In genomic region chr17:81579728-81580425, GRCm38 (mm10) we compare ENCODE assay signal across 10 mouse cellular contexts.
DNase-seq lines count a peak whose midpoint lies in the region; ATAC-seq lines count a peak whose summit lies in the region.
"Had no signal": no experiment of that assay in that cellular context is flagged by ENCODE, and none has a peak within 500 bp of the region (broad histone marks: within the 10 kb centered on the region; RNA-seq: fewer than 3 reads in every experiment).

No protein-coding gene starts in this region.

- 35% methylated on average over 10 of the region's 10 CpGs for WGBS in heart, embryonic 13.5 days
- WGBS in lung, embryonic 16.5 days, result 34% methylated on average over 10 of the region's 10 CpGs

- DNase-seq in 3134 (ENCODE audit: extremely low read depth, insufficient read length, low spot score), result peak; percentile 1
- no peak for DNase-seq in ovary, postnatal 36 days (ENCODE audit: low spot score)
- no peak for DNase-seq in layer of hippocampus, postnatal 25 days (ENCODE audit: extremely low spot score in 1 of 2, low spot score in 1 of 2)
- DNase-seq in layer of hippocampus, adult 18-20 months (ENCODE audit: low spot score in 2 of 2), result no peak
- DNase-seq: thymus, postnatal 4 days had no signal

- peak overlapping the region; percentile 16; the same call in 1 of the 2 replicates for H3K4me2 ChIP-seq in heart, embryonic 13.5 days
- H3K4me2 ChIP-seq in lung, embryonic 16.5 days (ENCODE audit: low read depth, low read length), result no peak overlapping the region
- H3K4me2 ChIP-seq: limb, embryonic 12.5 days had no signal

- no peak for ATAC-seq in heart, embryonic 13.5 days (ENCODE audit: extremely low read depth, insufficient number of reproducible peaks, low FRiP score, low TSS enrichment)
- peak; percentile 84 for ATAC-seq in lung, embryonic 16.5 days (ENCODE audit: low read depth)

- H3K9ac ChIP-seq in heart, embryonic 13.5 days, result 0 out of 2 replicates have a peak overlapping the region, but pooled peaks have one; percentile 25
- H3K9ac ChIP-seq in lung, embryonic 16.5 days (ENCODE audit: low read length), result no peak overlapping the region
- H3K9ac ChIP-seq: limb, embryonic 12.5 days had no signal

- peaks cover 16% of the 10 kb centered on the region for H3K36me3 ChIP-seq in heart, embryonic 13.5 days
- no peaks in the 10 kb centered on the region for H3K36me3 ChIP-seq in lung, embryonic 16.5 days (ENCODE audit: control insufficient read depth, insufficient read depth, low read length)
- H3K36me3 ChIP-seq: hindbrain, embryonic 10.5 days; limb, embryonic 12.5 days had no signal

- H3K27ac ChIP-seq in brown adipose tissue, adult 24 weeks (replicated peaks; ENCODE audit: low read depth, low read length), result peak overlapping the region; percentile 14
- peak overlapping the region; percentile 61 for H3K27ac ChIP-seq in heart, embryonic 13.5 days (replicated peaks)
- peak overlapping the region; percentile 46 for H3K27ac ChIP-seq in lung, embryonic 16.5 days (ENCODE audit: low read length)
- H3K27ac ChIP-seq: hindbrain, embryonic 10.5 days; limb, embryonic 12.5 days had no signal

- no peak overlapping the region for H3K4me3 ChIP-seq in brown adipose tissue, adult 24 weeks (ENCODE audit: insufficient read depth, low read depth, low read length)
- no peak overlapping the region for H3K4me3 ChIP-seq in heart, embryonic 13.5 days
- no peak overlapping the region for H3K4me3 ChIP-seq in lung, embryonic 16.5 days (ENCODE audit: low read length)
- H3K4me3 ChIP-seq: hindbrain, embryonic 10.5 days; limb, embryonic 12.5 days had no signal

- no peaks in the 10 kb centered on the region for H3K9me3 ChIP-seq in heart, embryonic 13.5 days
- H3K9me3 ChIP-seq in lung, embryonic 16.5 days (ENCODE audit: control insufficient read depth, low read length), result no peaks in the 10 kb centered on the region
- H3K9me3 ChIP-seq: hindbrain, embryonic 10.5 days; limb, embryonic 12.5 days had no signal

- no peaks in the 10 kb centered on the region for H3K4me1 ChIP-seq in brown adipose tissue, adult 24 weeks (ENCODE audit: control insufficient read depth, insufficient read depth, insufficient read length, low read length)
- H3K4me1 ChIP-seq in heart, embryonic 13.5 days, result peaks cover 42% of the 10 kb centered on the region
- H3K4me1 ChIP-seq in lung, embryonic 16.5 days (replicated peaks; ENCODE audit: control insufficient read depth, insufficient read depth, low read length), result peaks cover 10% of the 10 kb centered on the region
- H3K4me1 ChIP-seq: hindbrain, embryonic 10.5 days had no signal

- no peaks in the 10 kb centered on the region for H3K27me3 ChIP-seq in heart, embryonic 13.5 days (replicated peaks)
- no peaks in the 10 kb centered on the region for H3K27me3 ChIP-seq in lung, embryonic 16.5 days (ENCODE audit: control insufficient read depth, insufficient read depth, low read depth, low read length)
- H3K27me3 ChIP-seq: limb, embryonic 12.5 days had no signal
